25 mouse cellular contexts compared by ENCODE assay signal in genomic region chr3:104995707-104996106, GRCm38 (mm10). TPM values are rescaled to one million over a fixed set of nuclear protein-coding genes. Genes with fewer than 3 reads are reported as not detected.
DNase-seq lines count a peak whose midpoint lies in the region; ATAC-seq and TF ChIP-seq lines count a peak whose summit lies in the region.
"Had no signal": no experiment of that assay in that cellular context is flagged by ENCODE, and none has a peak within 500 bp of the region (broad histone marks: within the 10 kb centered on the region; RNA-seq: fewer than 3 reads in every experiment).

No protein-coding gene starts in this region.

- 76% methylated on average over 7 of the region's 7 CpGs for WGBS in heart, embryonic 10.5 days
- 73% methylated on average over 7 of the region's 7 CpGs for WGBS in heart, embryonic 11.5 days (ENCODE audit: insufficient replicate concordance)
- WGBS in midbrain, embryonic 10.5 days: 89% methylated on average over 7 of the region's 7 CpGs
- 90% methylated on average over 7 of the region's 7 CpGs for WGBS in midbrain, postnatal 0 days

- DNase-seq in gastrocnemius, adult 2 months: no peak
- DNase-seq in gastrocnemius, adult 18-20 months (ENCODE audit: low spot score): no peak
- peak; percentile 58 for DNase-seq in heart, embryonic 10.5 days (ENCODE audit: low spot score)
- peak; percentile 9 for DNase-seq in midbrain, embryonic 10.5 days (ENCODE audit: low spot score)
- DNase-seq in midbrain, postnatal 0 days (ENCODE audit: low spot score): no peak
- DNase-seq in adrenal gland, postnatal 10 days: no peak
- DNase-seq: adrenal gland, adult 2 months; adrenal gland, postnatal 25 days; B cell, adult 2 months; cerebellum, adult 18-20 months; cerebellum, adult 9-10 months; cerebellum, postnatal 14 days; forebrain, postnatal 0 days; gastrocnemius, postnatal 14 days; heart, postnatal 14 days; heart, postnatal 4 days; kidney, adult 2 months had no signal

- H3K4me3 ChIP-seq in gastrocnemius, adult 2 months: no peak overlapping the region
- no peak overlapping the region for H3K4me3 ChIP-seq in heart, embryonic 10.5 days
- no peak overlapping the region for H3K4me3 ChIP-seq in heart, embryonic 11.5 days (ENCODE audit: low read depth, low read length)
- no peak overlapping the region for H3K4me3 ChIP-seq in midbrain, embryonic 10.5 days
- H3K4me3 ChIP-seq in midbrain, postnatal 0 days (ENCODE audit: low read depth, low read length): no peak overlapping the region
- H3K4me3 ChIP-seq: heart, embryonic 15.5 days had no signal

- peaks cover 73% of the 10 kb centered on the region for H3K4me1 ChIP-seq in heart, embryonic 10.5 days
- peaks cover 43% of the 10 kb centered on the region for H3K4me1 ChIP-seq in heart, embryonic 11.5 days (ENCODE audit: control insufficient read depth, insufficient read depth, low read length)
- peaks cover 26% of the 10 kb centered on the region for H3K4me1 ChIP-seq in midbrain, embryonic 10.5 days
- H3K4me1 ChIP-seq in midbrain, postnatal 0 days (ENCODE audit: insufficient read depth, low read length): no peaks in the 10 kb centered on the region

- intact Hi-C loops in gastrocnemius, adult 2 months (cut with DNase I): loop anchor here (10.0 kb wide), 1 partner anchor 169 kb away; no protein-coding TSS in a partner anchor

- H3K36me3 ChIP-seq in heart, embryonic 10.5 days: no peaks in the 10 kb centered on the region
- H3K36me3 ChIP-seq in heart, embryonic 11.5 days (ENCODE audit: control insufficient read depth, insufficient read depth, low read length): no peaks in the 10 kb centered on the region
- H3K36me3 ChIP-seq in midbrain, embryonic 10.5 days: no peaks in the 10 kb centered on the region
- H3K36me3 ChIP-seq in midbrain, postnatal 0 days (ENCODE audit: insufficient read depth, low read length): no peaks in the 10 kb centered on the region; the same call in 1 of the 2 replicates
- H3K36me3 ChIP-seq: G1E; heart, embryonic 15.5 days had no signal

- H3K27me3 ChIP-seq in heart, embryonic 10.5 days (ENCODE audit: insufficient read depth, poor library complexity, severe bottlenecking): no peaks in the 10 kb centered on the region
- H3K27me3 ChIP-seq in heart, embryonic 11.5 days (ENCODE audit: control insufficient read depth, insufficient read depth, low read length): no peaks in the 10 kb centered on the region
- peaks cover 57% of the 10 kb centered on the region for H3K27me3 ChIP-seq in midbrain, embryonic 10.5 days (ENCODE audit: low read depth, poor library complexity, severe bottlenecking)
- no peaks in the 10 kb centered on the region for H3K27me3 ChIP-seq in midbrain, postnatal 0 days (ENCODE audit: insufficient read depth, low read length)
- H3K27me3 ChIP-seq: CH12.LX; heart, embryonic 15.5 days had no signal

- no peak overlapping the region for H3K9ac ChIP-seq in heart, embryonic 11.5 days (ENCODE audit: low read depth, low read length)
- no peak overlapping the region for H3K9ac ChIP-seq in midbrain, postnatal 0 days (replicated peaks; ENCODE audit: low read length, poor library complexity, severe bottlenecking)
- H3K9ac ChIP-seq: forebrain, postnatal 0 days; heart, embryonic 15.5 days; hindbrain, embryonic 14.5 days had no signal

- ATAC-seq in heart, embryonic 11.5 days (replicated peaks; ENCODE audit: insufficient number of reproducible peaks, low FRiP score, low TSS enrichment): no peak
- ATAC-seq in midbrain, postnatal 0 days (ENCODE audit: low FRiP score): no peak
- no peak for ATAC-seq in frontal cortex, adult (ENCODE audit: low TSS enrichment)
- ATAC-seq: forebrain, embryonic 14.5 days; forebrain, postnatal 0 days; intestine, postnatal 0 days had no signal

- TF ChIP-seq CTCF in gastrocnemius, adult 2 months (IDR thresholded peaks at IDR 0.05): no peak
- TF ChIP-seq CTCF in midbrain, postnatal 0 days (IDR thresholded peaks at IDR 0.05): no peak

- no peak overlapping the region for H3K4me2 ChIP-seq in heart, embryonic 11.5 days
- H3K4me2 ChIP-seq in midbrain, postnatal 0 days (ENCODE audit: low read depth, low read length, poor library complexity, severe bottlenecking): no peak overlapping the region
- H3K4me2 ChIP-seq: heart, embryonic 15.5 days; hindbrain, embryonic 14.5 days had no signal

- H3K9me3 ChIP-seq in heart, embryonic 10.5 days: no peaks in the 10 kb centered on the region
- no peaks in the 10 kb centered on the region for H3K9me3 ChIP-seq in heart, embryonic 11.5 days (replicated peaks; ENCODE audit: control insufficient read depth, low read length)
- no peaks in the 10 kb centered on the region for H3K9me3 ChIP-seq in midbrain, embryonic 10.5 days (replicated peaks)
- no peaks in the 10 kb centered on the region for H3K9me3 ChIP-seq in midbrain, postnatal 0 days (ENCODE audit: low read length)
- H3K9me3 ChIP-seq: G1E; heart, embryonic 15.5 days had no signal

- peak overlapping the region; percentile 43; the same call in 1 of the 2 replicates for H3K27ac ChIP-seq in gastrocnemius, adult 2 months
- no peak overlapping the region for H3K27ac ChIP-seq in heart, embryonic 10.5 days
- no peak overlapping the region for H3K27ac ChIP-seq in heart, embryonic 11.5 days (ENCODE audit: low read depth, low read length)
- H3K27ac ChIP-seq in midbrain, embryonic 10.5 days (replicated peaks): no peak overlapping the region
- no peak overlapping the region for H3K27ac ChIP-seq in midbrain, postnatal 0 days (ENCODE audit: low read depth, low read length)
- H3K27ac ChIP-seq: heart, embryonic 15.5 days; hindbrain, embryonic 14.5 days had no signal

RNA-seq across cellular contexts. Expression of gene Wnt2b, which starts 34.0 kb away (rescaled TPM):
- total RNA-seq in gastrocnemius, adult 2 months (2021): under 1 TPM; 0.13 to 0.31 TPM
- under 1 TPM; 0.21 to 0.31 TPM for total RNA-seq in gastrocnemius, adult 18-20 months (2021)
- 1.3 and 1.6 TPM in 2 replicates for polyA plus RNA-seq in heart, embryonic 10.5 days (2016; fragmentation: Nextera tagmentation; extraction: Ambion mirVana)
- 1.7 and 1.9 TPM in 2 replicates for polyA plus RNA-seq in heart, embryonic 11.5 days (2014; fragmentation: Nextera tagmentation; extraction: Ambion mirVana)
- 1.3 and 1.4 TPM in 2 replicates for polyA plus RNA-seq in midbrain, embryonic 10.5 days (2016; fragmentation: Nextera tagmentation; extraction: Ambion mirVana)
- 2.2 and 3.2 TPM in 2 replicates for total RNA-seq in midbrain, postnatal 0 days (2014; rRNA removed)
- polyA plus RNA-seq in midbrain, postnatal 0 days (2015; fragmentation: Nextera tagmentation; extraction: Ambion mirVana): 0.54 and 0.66 TPM in 2 replicates
- total RNA-seq in adrenal gland, postnatal 10 days (2021): 10 to 100 TPM in 1 of 2 experiments, 1 to 10 TPM in 1; 9.8 to 11.0 TPM
- total RNA-seq: CH12.LX had no signal
- polyA plus RNA-seq: G1E had no signal

RNA-seq across cellular contexts. Expression of gene Cttnbp2nl, which starts 57.2 kb away (rescaled TPM):
- 1 to 10 TPM; 4.5 to 8.4 TPM for total RNA-seq in gastrocnemius, adult 2 months (2021)
- total RNA-seq in gastrocnemius, adult 18-20 months (2021): 1 to 10 TPM; 5.8 to 6.3 TPM
- polyA plus RNA-seq in heart, embryonic 10.5 days (2016; fragmentation: Nextera tagmentation; extraction: Ambion mirVana): 35.9 and 37.4 TPM in 2 replicates
- polyA plus RNA-seq in heart, embryonic 11.5 days (2014; fragmentation: Nextera tagmentation; extraction: Ambion mirVana): 26.1 and 35.7 TPM in 2 replicates
- 35.0 and 47.1 TPM in 2 replicates for polyA plus RNA-seq in midbrain, embryonic 10.5 days (2016; fragmentation: Nextera tagmentation; extraction: Ambion mirVana)
- total RNA-seq in midbrain, postnatal 0 days (2014; rRNA removed): 34.1 and 36.7 TPM in 2 replicates
- 41.9 and 45.7 TPM in 2 replicates for polyA plus RNA-seq in midbrain, postnatal 0 days (2015; fragmentation: Nextera tagmentation; extraction: Ambion mirVana)
- 10 to 100 TPM; 22.3 to 29.2 TPM for total RNA-seq in adrenal gland, postnatal 10 days (2021)

Comparison
In these comparisons a context has a peak if more than half of its experiments do, and no peak if none do; other contexts are left out.
1. DNase-seq: peak in heart, embryonic 10.5 days (single experiment) and midbrain, embryonic 10.5 days (single experiment); none in gastrocnemius, adult 2 months (single experiment), gastrocnemius, adult 18-20 months (single experiment), midbrain, postnatal 0 days (single experiment) and adrenal gland, postnatal 10 days (single experiment).